Mouse (Mus musculus): Measurements from ENCODE around the gene Lgals4.

The Lgals4 gene

GRCm38 (mm10) chr7:28822556-28822955 is 11.1 kb upstream of the Lgals4 start:
- DNase-seq (ENCODE audit: low read depth, low spot score): no peak

GRCm38 (mm10) chr7:28822993-28823903 is 10.4 kb upstream of the Lgals4 start:
- no peak for DNase-seq (ENCODE audit: low read depth, low spot score)

GRCm38 (mm10) chr7:28823932-28824331 is 9.7 kb upstream of the Lgals4 start:
- no peak for DNase-seq (ENCODE audit: low read depth, low spot score)

GRCm38 (mm10) chr7:28824941-28825685 is 8.5 kb upstream of the Lgals4 start, which contains the start of gene Ech1:
Ech1 (plus strand) TSS chr7:28825217.
- peak; percentile 95 for DNase-seq (ENCODE audit: low read depth, low spot score)

DNA sequence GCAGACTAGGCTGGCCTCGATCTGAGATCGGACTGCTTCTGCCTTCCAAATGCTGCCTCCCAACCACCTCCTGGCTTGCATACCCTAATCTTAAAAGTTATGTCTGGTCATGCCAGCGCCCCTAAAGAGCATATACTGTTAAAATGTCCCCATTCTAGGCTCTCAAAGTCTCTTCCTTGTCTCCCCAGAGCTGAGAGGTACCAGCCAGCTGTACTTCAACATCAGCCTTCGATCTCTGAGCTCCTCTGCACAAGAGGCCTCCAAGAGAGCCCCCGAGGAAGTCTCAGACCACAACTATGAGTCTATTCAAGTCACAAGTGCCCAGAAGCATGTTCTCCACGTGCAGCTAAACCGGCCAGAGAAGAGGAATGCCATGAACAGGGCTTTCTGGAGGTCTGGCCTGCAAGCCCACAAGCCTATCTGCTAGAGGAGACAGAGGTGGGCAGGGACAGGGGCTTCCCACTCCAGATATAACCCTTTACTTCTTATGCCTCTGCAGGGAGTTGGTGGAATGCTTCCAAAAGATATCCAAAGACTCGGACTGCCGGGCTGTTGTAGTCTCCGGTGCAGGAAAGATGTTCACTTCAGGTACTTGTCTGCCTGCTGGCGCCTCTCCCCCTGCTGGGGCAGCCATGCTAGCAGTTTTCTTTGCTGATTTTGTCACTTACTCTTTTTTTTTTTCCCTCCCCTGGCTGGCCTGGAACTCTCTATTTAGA is 7.8 kb upstream of the Lgals4 start:
- DNase-seq (ENCODE audit: low read depth, low spot score): peak; percentile 74

DNA sequence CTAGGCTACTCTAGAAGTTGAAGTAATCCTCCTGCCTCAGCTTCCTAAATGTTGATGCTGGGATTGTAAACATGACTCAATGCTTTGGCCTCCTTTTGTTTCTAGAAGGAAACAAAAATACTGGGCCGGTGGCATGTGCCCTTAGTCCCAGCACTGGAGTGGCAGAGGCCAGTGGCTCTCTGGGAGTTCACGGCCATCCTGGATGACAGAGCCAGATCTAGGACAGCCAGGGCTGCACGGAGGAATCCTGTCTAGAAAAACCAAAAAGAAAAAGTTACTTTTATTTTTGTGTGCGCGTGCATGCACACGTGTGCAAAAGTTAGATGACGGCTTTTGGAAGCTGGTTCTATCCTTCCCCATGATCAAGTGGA is 7.3 kb upstream of the Lgals4 start:
- DNase-seq (ENCODE audit: low read depth, low spot score): no peak

- no peak for DNase-seq (ENCODE audit: low read depth, low spot score)
Measured at GRCm38 (mm10) chr7:28827338-28827737, 6.3 kb upstream of the Lgals4 start.

DNA sequence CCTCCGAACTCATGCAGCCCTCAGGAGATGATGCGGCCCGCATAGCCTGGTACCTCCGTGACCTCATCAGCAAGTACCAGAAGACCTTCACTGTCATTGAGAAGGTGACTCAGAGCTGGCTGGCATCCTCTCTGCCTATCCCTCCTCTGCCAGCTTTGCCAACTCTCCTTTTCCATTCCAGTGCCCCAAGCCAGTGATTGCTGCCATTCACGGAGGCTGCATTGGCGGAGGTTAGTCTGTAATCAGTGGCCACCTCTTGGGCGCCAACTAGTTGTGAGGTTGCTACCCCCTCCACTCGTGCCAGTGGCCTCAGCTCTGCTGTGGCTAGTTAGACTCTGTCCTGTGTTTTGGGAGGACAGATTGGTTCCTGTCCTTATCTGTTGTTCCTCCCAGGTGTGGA is 3.8 kb upstream of the Lgals4 start:
- no peak for DNase-seq (ENCODE audit: low read depth, low spot score)

GRCm38 (mm10) chr7:28830981-28831380 is 2.7 kb upstream of the Lgals4 start:
- DNase-seq (ENCODE audit: low read depth, low spot score): no peak

GRCm38 (mm10) chr7:28831411-28832125 is 2.1 kb upstream of the Lgals4 start:
- DNase-seq (ENCODE audit: low read depth, low spot score): no peak

DNA sequence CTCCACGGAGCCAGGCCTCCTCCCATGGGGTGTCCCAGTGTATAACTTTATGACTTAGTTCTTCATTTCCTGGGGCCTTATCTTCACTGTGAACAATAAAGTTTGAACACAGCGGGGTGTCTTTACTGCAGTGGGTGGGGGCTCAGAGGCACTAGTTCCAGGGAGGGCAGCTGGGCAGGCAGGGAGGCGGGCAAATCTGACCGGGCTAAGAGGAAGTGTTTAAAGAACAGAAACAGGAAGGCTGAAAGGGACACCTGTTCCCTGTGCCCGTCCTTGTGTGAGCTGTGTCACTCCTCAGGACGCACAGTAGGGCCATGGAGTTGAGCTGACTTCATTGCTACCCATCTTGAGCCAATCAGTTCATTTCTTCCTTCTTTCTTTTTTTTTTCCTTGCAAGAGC is 1.5 kb upstream of the Lgals4 start:
- no peak for DNase-seq (ENCODE audit: low read depth, low spot score)

GRCm38 (mm10) chr7:28836936-28837335 is 3.3 kb downstream of the Lgals4 start:
- DNase-seq (ENCODE audit: low read depth, low spot score): no peak

DNA sequence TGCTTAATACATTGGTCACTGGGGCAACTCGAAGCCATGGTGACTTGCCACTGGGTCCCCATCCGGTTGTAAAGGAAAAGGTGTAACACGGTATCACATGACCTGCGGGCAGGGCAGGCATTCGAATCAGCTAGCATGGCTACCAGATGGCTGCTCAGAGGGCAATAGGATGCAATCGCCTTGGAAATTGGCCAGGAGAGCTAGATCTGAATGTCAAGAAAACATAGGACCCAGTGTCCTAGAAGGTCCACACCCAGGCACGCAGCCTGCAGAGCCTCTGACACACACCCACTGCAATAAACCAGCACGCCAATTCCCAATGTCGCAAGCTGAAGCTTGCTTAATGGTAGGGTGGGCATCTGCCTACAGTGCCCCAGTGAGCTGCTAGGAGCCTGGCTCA is 4.7 kb downstream of the Lgals4 start:
- DNase-seq (ENCODE audit: low read depth, low spot score): no peak

DNA sequence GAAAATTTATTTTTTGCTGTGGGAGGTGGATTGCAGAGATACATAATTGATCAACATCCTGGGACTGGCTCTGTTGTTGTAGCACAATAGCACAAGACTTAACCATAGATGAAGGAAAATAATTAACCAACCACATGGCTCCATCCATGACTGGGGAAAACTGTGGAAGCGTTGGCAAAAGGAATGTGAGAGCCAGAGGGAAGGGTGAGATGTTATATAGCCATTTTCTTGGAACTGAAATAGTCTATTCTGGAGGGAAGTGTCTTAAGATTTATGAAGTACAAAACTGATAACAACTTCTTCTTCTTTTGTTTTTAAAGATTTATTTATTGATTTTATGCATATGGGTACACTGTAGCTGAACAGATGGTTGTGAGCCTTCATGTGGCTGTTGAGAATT is 13.6 kb downstream of the Lgals4 start:
- DNase-seq (ENCODE audit: low read depth, low spot score): no peak

DNA sequence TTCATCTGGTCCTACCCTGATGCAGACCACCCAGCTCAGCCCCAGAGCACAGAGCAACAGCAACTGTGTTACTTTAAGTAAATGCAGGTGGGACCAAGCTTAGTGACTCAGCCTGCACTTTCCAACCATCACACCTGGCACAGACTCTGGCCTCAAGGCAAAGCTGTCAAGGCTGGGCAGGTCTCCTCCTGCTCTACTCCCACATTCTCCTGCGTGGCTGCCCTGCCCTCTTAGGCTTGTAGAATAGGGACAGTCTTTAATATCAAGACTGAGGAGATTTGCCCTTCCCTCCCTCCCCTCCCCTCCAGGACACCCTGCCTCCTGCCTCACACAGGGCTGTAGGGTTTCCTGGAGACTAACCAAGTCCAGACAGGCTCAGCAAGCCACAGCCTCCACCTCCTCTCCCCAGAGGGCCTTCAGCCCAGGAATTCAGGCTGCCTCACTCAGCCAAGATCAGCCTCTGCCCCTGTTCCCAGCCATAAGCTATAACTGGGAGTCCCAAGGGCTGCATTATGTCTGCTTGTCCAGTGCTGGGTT is 16.1 kb downstream of the Lgals4 start:
- DNase-seq (ENCODE audit: low read depth, low spot score): no peak

DNA sequence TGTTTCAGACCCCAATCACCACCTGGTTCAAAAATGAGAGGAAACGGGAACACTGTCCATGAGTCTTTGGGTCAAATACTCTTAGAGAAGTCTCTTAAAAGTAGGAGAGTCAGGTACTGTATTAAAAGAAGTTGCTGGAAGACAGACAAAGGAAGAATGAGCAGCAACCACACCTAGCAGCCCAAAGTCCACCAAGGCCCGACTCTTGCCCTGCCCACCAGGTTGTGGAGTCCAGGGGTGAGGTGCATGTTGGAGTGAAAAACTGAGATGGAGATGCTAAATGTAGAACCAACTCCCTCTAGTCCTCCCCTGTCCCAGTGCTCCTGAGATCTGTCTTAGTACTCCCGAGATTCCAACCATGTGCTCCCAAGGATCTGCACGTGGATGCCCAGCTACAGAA is 17.0 kb downstream of the Lgals4 start:
- no peak for DNase-seq (ENCODE audit: low read depth, low spot score)

DNA sequence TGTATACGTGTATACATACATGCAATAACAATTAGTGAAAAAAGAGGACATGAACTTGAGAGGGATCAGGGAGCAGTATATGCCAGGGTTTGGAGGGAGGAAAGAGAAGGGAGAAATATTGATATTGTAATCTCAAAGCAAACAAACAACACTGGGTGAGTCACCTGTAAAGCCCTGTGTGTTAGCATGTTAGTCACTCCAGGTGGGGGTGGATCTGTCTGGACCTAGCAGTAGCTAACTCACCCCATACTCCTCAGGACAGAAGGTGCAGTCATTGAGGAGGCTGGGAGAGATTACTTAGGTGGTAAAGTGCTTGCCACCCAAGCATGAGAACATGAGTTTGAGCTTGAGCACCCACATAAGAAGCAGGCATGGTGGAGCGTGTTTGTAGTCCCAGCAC is 26.3 kb downstream of the Lgals4 start:
- DNase-seq (ENCODE audit: low read depth, low spot score): no peak

GRCm38 (mm10) chr7:28860898-28861297 is 27.2 kb downstream of the Lgals4 start:
- peak; percentile 51 for DNase-seq (ENCODE audit: low read depth, low spot score)

GRCm38 (mm10) chr7:28862817-28863499 is 29.3 kb downstream of the Lgals4 start:
- peak; percentile 34 for DNase-seq (ENCODE audit: low read depth, low spot score)

DNA sequence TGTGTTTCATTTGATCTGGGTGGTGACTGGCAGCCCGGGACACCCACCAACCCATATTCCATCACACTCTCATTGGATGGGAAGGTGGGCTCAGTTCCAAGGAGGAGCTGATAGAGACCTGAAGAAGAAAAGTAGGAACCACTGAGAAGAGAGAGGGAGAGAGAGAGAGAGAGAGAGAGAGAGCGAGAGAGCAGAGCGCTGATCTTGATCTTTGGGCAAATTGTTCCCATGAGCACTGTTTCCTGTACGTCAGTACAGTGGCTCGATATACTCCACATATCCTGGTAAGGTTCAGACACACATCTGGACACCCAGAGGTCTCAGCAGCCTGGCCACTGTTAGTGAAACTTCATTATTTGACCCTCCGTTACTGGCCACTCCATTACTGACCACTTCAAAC is 29.9 kb downstream of the Lgals4 start, which contains the start of gene Lgals7:
Lgals7 (plus strand) TSS at position 314 of the 400 bp plus-strand sequence.
- peak; percentile 49 for DNase-seq (ENCODE audit: low read depth, low spot score)

Data from CD4-positive, CD25-positive, alpha-beta regulatory T cell, adult 2 months (primary cell).